Mouse (Mus musculus) liver (tissue): Measurements from ENCODE around the gene Sec63.

Source experiments
- DNase-seq: peaks from one replicate; pipeline ENCODE4 v3.0.0-alpha.2; 2020; ENCODE audit warnings: mixed read lengths

Gene Sec63

DNA sequence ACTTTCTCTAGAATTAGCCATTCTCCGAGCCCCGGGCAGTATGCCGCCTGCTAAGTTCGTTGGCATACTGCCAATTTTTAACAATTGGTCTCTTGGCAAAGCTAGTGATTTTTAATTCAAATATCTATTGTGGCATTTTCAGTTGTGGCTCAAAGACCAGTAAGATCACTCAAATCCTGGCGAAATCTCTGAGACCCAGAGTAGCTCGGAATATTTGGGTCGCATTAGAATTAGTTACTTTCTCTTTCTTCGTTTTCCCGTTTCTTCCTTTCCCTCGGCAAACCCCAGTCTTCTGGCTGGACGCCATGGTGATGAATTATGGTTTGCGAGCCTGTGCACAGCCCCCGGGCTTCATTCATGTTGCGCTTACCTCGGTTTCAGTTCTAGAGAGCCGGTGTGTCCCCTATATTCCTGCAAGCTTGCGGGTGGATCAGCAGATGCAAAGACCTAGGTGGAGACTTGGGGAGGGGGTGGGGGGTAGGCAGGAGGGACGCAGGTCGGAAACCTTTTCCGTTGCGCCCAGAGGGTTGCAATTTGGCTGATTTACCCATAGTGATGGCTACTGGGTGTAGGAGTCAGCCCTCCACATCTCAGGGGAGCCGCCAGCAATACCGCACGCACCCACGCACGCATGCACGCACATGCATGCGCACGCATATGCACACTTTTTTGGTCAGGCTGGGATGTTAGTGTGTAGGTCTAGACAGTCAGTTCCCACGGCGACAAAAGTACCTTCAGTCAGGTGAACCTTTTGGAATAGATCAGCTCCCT is 102.5 kb downstream of the Sec63 start:
- no peak for DNase-seq

DNA sequence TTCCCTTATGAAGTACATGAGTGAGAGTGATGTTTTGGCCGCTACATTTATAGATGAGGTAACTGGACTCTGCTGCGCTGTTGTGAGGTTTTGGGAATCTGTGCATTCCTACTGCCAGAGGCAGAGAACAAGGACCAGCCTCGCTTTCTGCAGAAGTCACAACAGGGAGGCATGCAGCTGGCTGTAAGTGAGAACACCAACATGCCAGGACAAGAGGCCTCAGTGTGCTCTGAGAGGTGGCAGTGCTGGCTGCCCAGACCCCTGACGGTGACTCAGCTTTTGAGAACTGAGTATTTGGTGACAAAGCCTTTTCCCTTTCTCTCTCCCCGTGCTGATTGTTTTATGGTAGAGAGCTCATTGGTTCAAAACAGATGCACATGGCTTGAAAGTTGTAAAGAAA is 103.4 kb downstream of the Sec63 start:
- no peak for DNase-seq

DNA sequence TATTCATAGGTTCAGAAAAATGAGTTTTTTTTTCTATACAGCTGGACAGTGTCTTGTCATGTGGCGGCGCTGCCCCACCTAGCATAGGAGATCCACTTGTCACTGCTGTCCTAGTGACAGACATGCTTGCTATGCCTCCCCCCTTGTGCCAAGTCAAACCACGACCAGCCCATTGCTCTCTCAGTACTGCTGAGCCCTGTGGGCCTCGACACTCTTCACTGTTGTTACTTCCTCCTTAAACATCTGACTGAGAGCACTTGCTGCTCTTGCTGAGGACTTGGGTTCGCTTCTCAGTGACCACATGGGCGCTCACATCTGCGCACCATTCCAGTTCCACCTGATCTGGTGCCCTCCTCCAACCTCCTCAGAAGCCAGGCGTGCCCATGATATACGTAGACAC is 107.1 kb downstream of the Sec63 start:
- no peak for DNase-seq

- DNase-seq = no peak
Measured at GRCm38 (mm10) chr10:42869467-42869866, 108.2 kb downstream of the Sec63 start.

- no peak for DNase-seq
Measured at GRCm38 (mm10) chr10:42872269-42873010, 111.1 kb downstream of the Sec63 start.

DNA sequence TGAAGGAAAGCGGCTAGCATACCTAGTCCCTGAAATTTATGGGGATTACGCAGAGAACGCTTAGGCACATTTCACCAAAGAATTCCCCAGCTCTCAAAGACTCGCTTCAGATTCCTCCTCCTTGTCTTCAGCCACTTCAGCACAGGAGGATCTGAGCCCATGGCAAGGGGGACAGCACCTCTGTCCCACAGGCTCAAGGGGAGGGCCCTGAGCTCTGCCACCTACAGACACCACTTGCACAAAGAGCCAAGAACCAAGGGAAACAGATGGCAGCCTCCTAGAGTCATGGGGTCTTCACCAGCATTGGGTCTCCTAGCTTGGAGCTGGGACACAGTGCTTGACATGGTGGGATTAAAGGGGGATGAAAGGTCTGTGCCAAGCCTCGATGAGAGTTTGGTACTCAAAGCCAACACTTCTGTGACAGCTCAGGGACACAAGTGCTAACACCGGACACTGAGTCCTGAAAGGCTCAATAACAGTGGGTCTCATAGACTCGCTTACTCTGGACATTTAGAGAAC is 111.8 kb downstream of the Sec63 start:
- no peak for DNase-seq

DNA sequence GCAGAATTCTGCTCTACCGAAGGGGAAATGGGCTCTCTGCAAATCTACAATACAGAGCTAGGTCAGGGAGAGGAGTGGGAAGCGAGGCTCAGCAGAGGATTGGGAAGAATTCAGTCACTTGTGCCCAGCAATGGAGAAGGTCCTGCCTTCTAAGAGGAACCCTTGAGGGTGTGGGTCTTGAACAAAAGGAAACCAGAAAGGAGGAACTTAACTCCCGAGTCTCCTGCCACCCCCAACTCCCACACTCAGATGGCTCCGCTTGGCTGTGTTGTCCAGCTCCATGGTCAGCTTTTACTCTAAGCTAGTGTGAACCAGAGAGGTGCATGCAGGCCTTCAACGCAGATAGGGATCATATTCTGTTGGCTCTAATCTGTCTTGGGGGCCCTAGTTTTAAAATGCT is 114.9 kb downstream of the Sec63 start:
- no peak for DNase-seq

GRCm38 (mm10) chr10:42879269-42879681 is 118.0 kb downstream of the Sec63 start:
- DNase-seq = no peak

DNA sequence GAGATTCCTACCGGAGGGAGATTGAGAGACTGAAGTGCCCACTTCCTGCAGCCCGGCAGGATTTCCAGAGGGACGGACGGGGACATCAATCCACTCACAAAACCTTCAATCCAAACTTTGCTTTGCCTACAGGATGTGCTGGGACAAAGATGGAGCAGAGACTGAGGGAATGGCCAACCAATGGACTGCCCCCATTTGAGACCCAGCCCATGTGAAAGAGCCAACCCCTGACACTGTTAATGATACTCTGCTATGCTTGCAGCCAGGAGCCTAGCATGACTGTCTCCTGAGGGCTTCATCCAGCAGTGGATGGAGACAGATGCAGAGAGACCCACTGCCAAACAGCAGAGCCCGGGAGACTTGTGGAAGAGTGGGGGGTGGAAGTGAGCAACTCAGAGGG is 118.4 kb downstream of the Sec63 start:
- no peak for DNase-seq
